17 mouse cellular contexts compared by ENCODE assay signal in the genomic region with DNA sequence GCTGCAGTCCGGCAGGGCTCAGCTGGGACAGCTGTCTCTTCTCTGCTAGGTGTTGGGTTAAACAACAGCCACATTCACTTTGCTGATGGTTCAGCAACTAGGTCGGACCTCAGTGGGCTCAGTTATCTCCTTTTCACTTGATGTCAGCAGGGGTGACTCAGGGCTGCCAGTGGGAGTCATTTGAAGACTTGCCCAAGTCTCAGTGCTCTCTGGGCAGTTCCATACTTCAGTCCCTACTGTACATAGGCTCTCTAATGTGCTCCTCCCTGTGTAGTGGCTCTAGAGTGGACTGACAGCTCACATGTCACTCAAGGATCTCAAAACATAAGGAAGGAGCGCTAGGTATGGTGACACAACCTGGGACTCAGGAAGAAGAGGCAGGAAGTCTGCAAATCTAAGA.
"Had no signal": no experiment of that assay in that cellular context is flagged by ENCODE, and none has a peak within 500 bp of the region (broad histone marks: within the 10 kb centered on the region; RNA-seq: fewer than 3 reads in every experiment).

No protein-coding gene starts in this region.

- H3K4me1 ChIP-seq: kidney, embryonic 15.5 days; neural tube, embryonic 13.5 days; stomach, embryonic 15.5 days had no signal

- DNase-seq: kidney, adult 8-10 months; kidney, postnatal 10 days; kidney, postnatal 36 days; layer of hippocampus, postnatal 36 days; liver, embryonic 13.5 days; lung, adult 2 months; lung, postnatal 36 days; retina, postnatal 1 day; right cerebral cortex, postnatal 25 days; spleen, adult 18-20 months; thymus, postnatal 25 days had no signal

- H3K9ac ChIP-seq: kidney, embryonic 15.5 days; liver, embryonic 13.5 days; midbrain, embryonic 12.5 days; midbrain, embryonic 15.5 days; neural tube, embryonic 13.5 days; stomach, embryonic 15.5 days had no signal

- H3K4me3 ChIP-seq: kidney, embryonic 15.5 days; left cerebral cortex, adult 2 months; liver, embryonic 13.5 days; midbrain, embryonic 12.5 days; midbrain, embryonic 15.5 days; neural tube, embryonic 13.5 days; stomach, embryonic 15.5 days had no signal

- H3K9me3 ChIP-seq: kidney, embryonic 15.5 days; liver, embryonic 13.5 days; midbrain, embryonic 12.5 days; midbrain, embryonic 15.5 days; neural tube, embryonic 13.5 days; stomach, embryonic 15.5 days had no signal

- H3K27me3 ChIP-seq: kidney, embryonic 15.5 days; liver, embryonic 13.5 days; neural tube, embryonic 13.5 days; stomach, embryonic 15.5 days had no signal

- H3K36me3 ChIP-seq: kidney, embryonic 15.5 days; liver, embryonic 13.5 days; midbrain, embryonic 12.5 days; midbrain, embryonic 15.5 days; neural tube, embryonic 13.5 days; stomach, embryonic 15.5 days had no signal

- H3K4me2 ChIP-seq: kidney, embryonic 15.5 days; liver, embryonic 13.5 days; midbrain, embryonic 12.5 days; midbrain, embryonic 15.5 days; neural tube, embryonic 13.5 days; stomach, embryonic 15.5 days had no signal

- H3K27ac ChIP-seq: kidney, embryonic 15.5 days; left cerebral cortex, adult 2 months; liver, embryonic 13.5 days; midbrain, embryonic 12.5 days; midbrain, embryonic 15.5 days; neural tube, embryonic 13.5 days; stomach, embryonic 15.5 days had no signal

- ATAC-seq: midbrain, embryonic 15.5 days had no signal
